Mouse (Mus musculus) testis, adult 2 months (tissue): ENCODE measurements around the gene Numbl.

ENCODE experiments used
- CTCF ChIP-seq: fragments of 200-500 bp; IDR thresholded peaks from 2 replicates; pipeline ENCODE4 v1.5.1; 2012; ENCODE audit warnings: low read depth, mild to moderate bottlenecking, inconsistent platforms, low read length, moderate library complexity; ENCODE audit not compliant: control insufficient read depth, insufficient read depth, insufficient replicate concordance
- POLR2A ChIP-seq: fragments of 200-500 bp; IDR thresholded peaks from 2 replicates; pipeline ENCODE4 v1.6.1; 2012; ENCODE audit warnings: low read depth, mild to moderate bottlenecking, inconsistent platforms, low read length, moderate library complexity; ENCODE audit not compliant: control insufficient read depth

DNA sequence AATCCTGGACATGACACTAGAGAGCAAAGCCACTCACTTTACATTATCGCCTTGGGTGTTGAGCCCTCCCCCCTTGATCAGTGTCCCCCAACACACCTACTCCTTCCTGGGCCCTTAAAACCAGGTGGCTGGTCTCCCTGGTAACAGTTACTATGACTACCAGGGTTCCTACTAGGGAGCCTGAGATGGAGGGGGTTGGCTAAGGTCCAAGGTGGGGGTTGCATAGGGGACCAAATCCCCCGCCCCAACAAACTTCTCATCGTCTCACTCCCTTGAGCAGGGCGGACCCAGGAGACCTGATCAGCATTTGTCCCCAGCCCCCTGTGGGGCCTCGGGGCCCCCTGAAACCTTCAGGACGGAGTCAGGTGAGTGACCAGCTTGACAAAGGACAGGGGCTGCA lies 3.7 kb downstream of the Numbl start:
- no peak for TF ChIP-seq POLR2A
- no peak for TF ChIP-seq CTCF
